Mouse (Mus musculus) neural tube, postnatal 0 days (tissue): Measurements from ENCODE around the gene Eda. TPM values are rescaled to one million over a fixed set of nuclear protein-coding genes. Genes with fewer than 3 reads are reported as not detected.

ENCODE experiments used
- microRNA counts: library from miRNA; unstranded; fragments of <30 nt; microRNA quantifications from one replicate; lab custom pipeline; 2015
- microRNA-seq: library from miRNA; unstranded; fragments of <30 nt; microRNA quantifications from one replicate; pipeline ENCODE4, GENCODE M21; 2016
- polyA plus RNA-seq: library from polyadenylated mRNA; unstranded; fragments of >200 nt; fragmentation: Nextera tagmentation; extraction: Ambion mirVana; gene quantifications from 2 replicates; pipeline ENCODE4 v1.2.1, GENCODE M21; 2015

Eda gene
- polyA plus RNA-seq, result 1.9 and 2.0 TPM in 2 replicates

DNA sequence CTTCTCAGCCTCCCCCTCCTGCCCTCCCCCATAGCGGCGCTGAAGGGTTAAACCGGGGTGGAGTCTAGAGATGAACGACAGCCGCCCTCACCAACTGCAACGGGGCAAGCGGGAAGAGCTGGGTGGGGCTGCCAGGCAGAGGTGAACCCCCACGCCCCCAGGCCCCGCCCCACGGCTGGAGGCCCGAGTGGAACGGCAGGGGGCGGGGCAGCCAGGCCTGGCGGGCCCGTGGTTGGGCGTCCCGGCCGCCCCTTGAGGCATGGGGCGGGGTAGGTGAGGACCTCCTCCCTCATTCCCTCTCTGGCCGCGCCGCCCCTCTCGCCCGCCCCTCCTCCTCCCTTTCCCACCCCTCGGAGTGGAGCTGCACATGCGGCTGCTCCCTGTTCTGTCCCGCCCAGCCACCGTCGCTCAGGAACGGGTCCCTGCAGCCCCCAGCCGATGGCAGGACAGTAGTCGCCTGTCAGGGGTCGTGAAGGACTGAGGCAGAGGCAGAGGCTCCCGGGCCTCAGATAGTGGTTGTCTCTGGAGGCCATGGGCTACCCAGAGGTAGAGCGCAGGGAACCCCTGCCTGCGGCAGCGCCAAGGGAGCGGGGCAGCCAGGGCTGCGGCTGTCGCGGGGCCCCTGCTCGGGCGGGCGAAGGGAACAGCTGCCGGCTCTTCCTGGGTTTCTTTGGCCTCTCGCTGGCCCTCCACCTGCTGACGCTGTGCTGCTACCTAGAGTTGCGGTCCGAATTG lies at the start of gene Eda:
Eda (plus strand) TSS at position 357 of the 735 bp plus-strand sequence.

DNA sequence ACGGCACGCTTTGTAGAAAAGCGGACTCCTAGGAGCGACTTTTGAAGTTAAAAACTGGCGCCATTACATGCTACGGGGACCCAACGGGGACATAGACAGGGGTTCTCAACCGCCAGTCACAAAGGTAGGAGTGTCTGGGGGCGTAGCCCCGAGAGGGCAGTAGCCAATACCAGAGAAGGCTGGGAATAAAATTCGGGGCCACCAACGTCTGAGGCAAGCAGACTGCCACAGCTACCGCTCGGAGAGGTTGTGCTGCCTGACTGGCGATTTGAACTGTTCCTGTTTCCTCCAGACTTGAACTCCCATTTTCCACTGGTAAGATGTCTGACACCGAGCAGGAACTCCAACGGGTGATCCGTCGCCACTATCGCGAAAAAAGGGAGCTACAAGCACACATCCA lies 453.3 kb downstream of the Eda start, which contains the start of gene Otud6a:
Otud6a (plus strand) TSS at position 321 of the 400 bp plus-strand sequence.

DNA sequence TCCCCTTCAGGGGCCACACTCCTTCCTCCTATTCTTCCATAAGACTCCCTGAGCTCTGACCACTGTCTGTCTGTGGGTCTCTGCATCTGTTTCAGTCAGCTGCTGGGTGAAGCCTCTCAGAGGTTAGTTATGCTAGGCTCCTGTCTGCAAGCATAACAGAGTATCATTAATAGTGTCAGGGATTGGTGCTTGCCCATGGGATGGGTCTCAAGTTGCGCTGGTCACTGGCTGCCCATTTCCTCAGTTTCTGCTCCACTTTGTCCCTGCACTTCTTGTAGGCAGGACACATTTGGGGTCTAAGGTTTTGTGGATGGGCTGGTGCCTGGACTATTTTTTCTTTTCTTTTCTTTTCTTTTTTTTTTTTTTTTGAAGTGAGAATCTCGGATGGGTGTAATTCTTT lies 467.2 kb downstream of the Eda start, which contains the start of gene Awat2:
Awat2 (minus strand) TSS at position 101 of the 400 bp plus-strand sequence.

MicroRNAs encoded within 50 kb of the gene (microRNA counts, 519-probe panel; counts per million panel counts)
- microRNA mmu-miR-676 (lab: Ali Mortazavi, UCI), result 3,707 counts per million, percentile 28 among the panel's probes with 10 or more counts

Small RNAs within 50 kb of the gene (microRNA-seq; reads per million reads assigned to microRNA genes)
- 548 reads per million, percentile 70 among the genes with 10 or more reads in this experiment for gene Mir676

Other genes with a start within 250 kb of the Eda start
- gene Tmem28, start 154.6 kb upstream of the Eda start, polyA plus RNA-seq, result 1.5 TPM in 2 replicates